8 mouse cellular contexts compared by ENCODE assay signal in genomic region chr2:116071571-116072320, GRCm38 (mm10). TPM values are rescaled to one million over a fixed set of nuclear protein-coding genes. Genes with fewer than 3 reads are reported as not detected.
DNase-seq lines count a peak whose midpoint lies in the region; ATAC-seq and TF ChIP-seq lines count a peak whose summit lies in the region.

No protein-coding gene starts in this region.

- peaks cover 9% of the 10 kb centered on the region; the same call in 1 of the 2 replicates for H3K27me3 ChIP-seq in thymus, adult 2 months (ENCODE audit: control insufficient read depth, insufficient read depth, low read length)
- H3K27me3 ChIP-seq in heart, embryonic 16.5 days (ENCODE audit: control insufficient read depth, insufficient read depth, low read length), result peaks cover 11% of the 10 kb centered on the region
- H3K27me3 ChIP-seq in kidney, postnatal 0 days (ENCODE audit: insufficient read depth, low read length), result no peaks in the 10 kb centered on the region
- peaks cover 62% of the 10 kb centered on the region for H3K27me3 ChIP-seq in lung, embryonic 15.5 days

- H3K9ac ChIP-seq in heart, embryonic 16.5 days (ENCODE audit: low read length), result peak overlapping the region; percentile 56
- peak overlapping the region; percentile 96 for H3K9ac ChIP-seq in kidney, postnatal 0 days (ENCODE audit: low read depth, low read length)
- H3K9ac ChIP-seq in lung, embryonic 15.5 days, result peak overlapping the region; percentile 13; the same call in 1 of the 2 replicates

- no peak for TF ChIP-seq POLR2A in thymus, adult 2 months (IDR thresholded peaks at IDR 0.05; ENCODE audit: control insufficient read depth, extremely low read depth, insufficient read depth, low read length, poor library complexity)
- TF ChIP-seq POLR2A in olfactory bulb, adult 2 months (IDR thresholded peaks at IDR 0.05; ENCODE audit: insufficient read depth, low read depth, low read length), result no peak

- peak; percentile 42 for DNase-seq in thymus, postnatal 4 days
- no peak for DNase-seq in thymus, adult 2 months
- peak; percentile 89 for DNase-seq in embryo, embryonic 11 days
- peak; percentile 95 for DNase-seq in kidney, postnatal 0 days (ENCODE audit: low spot score)
- DNase-seq in thymus, postnatal 25 days, result no peak

- no peak overlapping the region for H3K4me3 ChIP-seq in thymus, adult 2 months (ENCODE audit: control insufficient read depth, insufficient read depth, low read length)
- peak overlapping the region; percentile 53 for H3K4me3 ChIP-seq in heart, embryonic 16.5 days (ENCODE audit: low read length)
- peak overlapping the region; percentile 82 for H3K4me3 ChIP-seq in kidney, postnatal 0 days (replicated peaks; ENCODE audit: low read depth, low read length)
- H3K4me3 ChIP-seq in lung, embryonic 15.5 days, result peak overlapping the region; percentile 37
- H3K4me3 ChIP-seq in olfactory bulb, adult 2 months (ENCODE audit: insufficient read depth, low read depth, low read length), result peak overlapping the region; percentile 43

- no peaks in the 10 kb centered on the region for H3K4me1 ChIP-seq in thymus, adult 2 months (replicated peaks; ENCODE audit: control insufficient read depth, insufficient read depth, low read length)
- H3K4me1 ChIP-seq in heart, embryonic 16.5 days (ENCODE audit: control insufficient read depth, insufficient read depth, low read length), result peaks cover 14% of the 10 kb centered on the region
- H3K4me1 ChIP-seq in kidney, postnatal 0 days (replicated peaks; ENCODE audit: insufficient read depth, low read length), result 0 out of 2 replicates have a peak, but pooled peaks cover 3% of the 10 kb centered on the region
- peaks cover 14% of the 10 kb centered on the region for H3K4me1 ChIP-seq in lung, embryonic 15.5 days
- peaks cover 3% of the 10 kb centered on the region; the same call in 1 of the 2 replicates for H3K4me1 ChIP-seq in olfactory bulb, adult 2 months (ENCODE audit: control insufficient read depth, insufficient read depth, low read length)

- no peaks in the 10 kb centered on the region for H3K9me3 ChIP-seq in heart, embryonic 16.5 days (replicated peaks; ENCODE audit: control insufficient read depth, low read length)
- H3K9me3 ChIP-seq in kidney, postnatal 0 days (replicated peaks; ENCODE audit: low read length), result no peaks in the 10 kb centered on the region
- H3K9me3 ChIP-seq in lung, embryonic 15.5 days, result no peaks in the 10 kb centered on the region

- H3K36me3 ChIP-seq in thymus, adult 2 months (ENCODE audit: control insufficient read depth, insufficient read depth, low read length), result no peaks in the 10 kb centered on the region
- no peaks in the 10 kb centered on the region for H3K36me3 ChIP-seq in heart, embryonic 16.5 days (ENCODE audit: control insufficient read depth, insufficient read depth)
- H3K36me3 ChIP-seq in kidney, postnatal 0 days (ENCODE audit: insufficient read depth, low read length), result no peaks in the 10 kb centered on the region
- no peaks in the 10 kb centered on the region for H3K36me3 ChIP-seq in lung, embryonic 15.5 days

- no peak for TF ChIP-seq CTCF in thymus, adult 2 months (IDR thresholded peaks at IDR 0.05; ENCODE audit: borderline replicate concordance, control insufficient read depth, extremely low read depth, insufficient read depth, low read length, poor library complexity)
- peak; percentile 75 for TF ChIP-seq CTCF in kidney, postnatal 0 days (IDR thresholded peaks at IDR 0.05; ENCODE audit: low read depth)
- 0 out of 2 replicates have a peak, but pooled peaks have one; percentile 16 for TF ChIP-seq CTCF in olfactory bulb, adult 2 months (IDR thresholded peaks at IDR 0.05; ENCODE audit: insufficient read depth, low read depth, low read length)

- H3K27ac ChIP-seq in thymus, adult 2 months (ENCODE audit: control insufficient read depth, insufficient read depth, low read length), result no peak overlapping the region
- peak overlapping the region; percentile 15 for H3K27ac ChIP-seq in heart, embryonic 16.5 days (ENCODE audit: low read length)
- peak overlapping the region; percentile 97 for H3K27ac ChIP-seq in kidney, postnatal 0 days
- no peak overlapping the region for H3K27ac ChIP-seq in lung, embryonic 15.5 days
- peak overlapping the region; percentile 81 for H3K27ac ChIP-seq in olfactory bulb, adult 2 months (ENCODE audit: insufficient read depth, low read depth, low read length)

- peak overlapping the region; percentile 90 for H3K4me2 ChIP-seq in heart, embryonic 16.5 days (ENCODE audit: low read depth, low read length)
- H3K4me2 ChIP-seq in kidney, postnatal 0 days (ENCODE audit: low read length), result peak overlapping the region; percentile 79
- H3K4me2 ChIP-seq in lung, embryonic 15.5 days, result peak overlapping the region; percentile 60

- ATAC-seq in heart, embryonic 16.5 days (replicated peaks; ENCODE audit: extremely low read depth, insufficient read depth, low FRiP score), result no peak
- ATAC-seq in kidney, postnatal 0 days (replicated peaks; ENCODE audit: low FRiP score, low read depth), result no peak
- no peak for ATAC-seq in lung, embryonic 15.5 days (ENCODE audit: borderline replicate concordance, extremely low read depth, low FRiP score, low TSS enrichment)

- 4% methylated on average over 25 of the region's 25 CpGs for WGBS in thymus, adult 2 months
- 3% methylated on average over 25 of the region's 25 CpGs for WGBS in heart, embryonic 16.5 days
- under 1% methylated on average over 25 of the region's 25 CpGs for WGBS in kidney, postnatal 0 days
- WGBS in lung, embryonic 15.5 days, result 2% methylated on average over 25 of the region's 25 CpGs
- WGBS in olfactory bulb, adult 2 months, result 3% methylated on average over 25 of the region's 25 CpGs

RNA-seq across cellular contexts. Expression of gene Meis2, which starts 6.1 kb away (rescaled TPM):
- 8.8 and 10.5 TPM in 2 replicates for polyA plus RNA-seq in thymus, adult 2 months (2012; rRNA removed)
- polyA plus RNA-seq in heart, embryonic 16.5 days (2015; fragmentation: Nextera tagmentation; extraction: Ambion mirVana), result 22.1 and 22.6 TPM in 2 replicates
- 52.8 and 60.4 TPM in 2 replicates for polyA plus RNA-seq in kidney, postnatal 0 days (2015; fragmentation: Nextera tagmentation; extraction: Ambion mirVana)
- polyA plus RNA-seq in lung, embryonic 15.5 days (2015; fragmentation: Nextera tagmentation; extraction: Ambion mirVana), result 24.4 and 25.8 TPM in 2 replicates
- polyA plus RNA-seq in olfactory bulb, adult 2 months (2012; ENCODE audit: insufficient read depth, insufficient read length, low replicate concordance, missing spikeins), result 180 and 356 TPM in 2 replicates

Comparison
In these comparisons a context has a peak if more than half of its experiments do, and no peak if none do; other contexts are left out.
1. DNase-seq: peak in thymus, postnatal 4 days (single experiment), embryo, embryonic 11 days (single experiment) and kidney, postnatal 0 days (single experiment); none in thymus, adult 2 months (single experiment) and thymus, postnatal 25 days (single experiment).
2. H3K27ac ChIP-seq: peak in heart, embryonic 16.5 days (single experiment), kidney, postnatal 0 days (single experiment) and olfactory bulb, adult 2 months (single experiment); none in thymus, adult 2 months (single experiment) and lung, embryonic 15.5 days (single experiment).
3. H3K9ac ChIP-seq: peak in every context shown above with its lines; median percentile 96 in kidney, postnatal 0 days; 56 in heart, embryonic 16.5 days; 13 in lung, embryonic 15.5 days.
4. Peak in every context shown above with its lines, with median percentiles within 50 percentile points of each other: H3K4me2 ChIP-seq.